Mouse (Mus musculus): Measurements from ENCODE around the gene Atg4b. TPM values are rescaled to one million over a fixed set of nuclear protein-coding genes. Genes with fewer than 3 reads are reported as not detected.
"Not testable (repeated sequence)": the region's sequence is repeated elsewhere in the genome, so short reads cannot be mapped to it uniquely, and the experiment has no call there.

Gene Atg4b
- polyA plus RNA-seq, 3 experiments from 2014 or later = 57.6 to 85.3 (median 63.8) TPM

DNA sequence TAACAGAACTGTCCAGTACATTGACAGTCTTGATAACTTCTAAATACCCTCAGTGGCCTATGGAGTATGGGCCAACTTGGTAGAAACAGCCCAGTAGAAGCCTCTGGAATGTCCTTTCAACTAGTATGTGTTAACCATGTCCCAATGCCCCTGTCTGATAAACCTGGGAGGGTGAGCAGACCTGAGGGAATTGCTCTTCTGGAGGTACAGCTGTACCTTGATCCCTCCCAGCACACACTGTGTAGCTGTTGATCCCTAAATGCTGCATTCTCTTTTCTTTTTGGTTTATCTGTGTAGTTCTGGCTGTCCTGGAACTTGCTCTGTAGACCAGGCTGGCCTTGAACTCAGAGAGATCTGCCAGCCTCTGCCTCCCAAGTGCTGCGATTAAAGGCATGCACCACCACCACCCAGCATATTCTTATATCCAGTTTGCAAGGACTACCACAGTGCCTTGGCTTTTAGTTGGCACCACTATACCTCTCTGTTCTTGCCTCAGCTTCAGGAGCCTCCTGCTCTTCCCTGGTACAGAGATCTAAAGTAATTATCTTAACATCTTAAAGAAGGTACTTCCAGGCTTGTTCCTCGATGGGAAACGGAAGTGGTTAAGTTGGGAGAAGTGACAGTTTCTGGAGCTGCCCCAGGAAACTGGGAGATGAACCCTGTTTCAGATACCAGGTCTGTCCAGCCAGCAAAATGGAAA, 72.6 kb downstream of the Atg4b start:
- no peak for ATAC-seq

DNA sequence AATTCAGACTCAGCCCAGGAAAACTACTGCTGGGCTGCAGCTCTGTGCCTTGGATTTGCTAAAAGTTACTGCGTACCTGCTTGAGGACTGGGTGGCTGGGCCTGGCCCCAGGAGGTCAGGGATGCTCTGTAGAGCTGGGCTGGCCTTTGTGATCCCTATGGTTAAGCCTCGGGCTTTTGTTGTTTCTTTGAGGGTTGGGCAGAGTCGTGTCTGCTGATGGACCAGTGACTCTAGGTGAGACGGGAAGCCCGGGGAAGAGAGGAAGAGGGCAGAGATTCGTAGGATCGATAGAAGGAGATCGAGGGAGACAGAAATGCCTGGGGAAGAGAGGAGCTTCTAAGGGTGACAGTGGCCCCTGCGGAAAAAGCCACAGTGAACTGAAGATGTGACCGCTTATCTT, 73.3 kb downstream of the Atg4b start, which contains the start of gene D2hgdh:
D2hgdh (plus strand) TSS at position 301 of the 400 bp plus-strand sequence.
- ATAC-seq = peak; percentile 14

DNA sequence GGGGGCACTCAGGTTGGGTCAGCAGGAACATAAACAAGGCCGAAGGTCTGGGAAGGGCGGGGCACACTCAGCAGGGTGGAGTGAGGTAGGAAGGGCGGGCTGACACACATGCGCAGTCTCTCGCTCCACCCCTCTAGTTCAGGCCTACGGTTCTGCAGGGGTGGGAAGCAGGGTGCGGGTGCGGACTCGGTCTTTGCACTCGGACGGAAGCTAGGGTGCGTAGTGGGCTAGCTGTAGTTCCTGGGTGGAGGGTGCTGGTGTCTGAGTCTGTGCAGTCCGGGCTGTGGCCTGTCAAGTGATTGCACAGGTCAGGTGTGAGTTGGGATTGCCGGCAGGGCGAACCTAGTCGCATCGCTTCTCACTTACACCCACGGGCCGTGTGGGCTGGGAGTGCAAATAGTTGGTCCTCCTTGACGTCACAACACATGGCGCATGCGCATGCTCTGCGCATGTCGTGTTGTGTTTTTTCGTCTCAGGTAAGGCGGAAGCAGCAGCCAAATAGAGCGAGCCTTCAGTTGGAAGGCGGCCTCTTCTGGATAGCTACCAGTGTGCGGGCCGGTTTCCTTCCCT, 73.9 kb downstream of the Atg4b start:
- peak; percentile 88 for ATAC-seq

DNA sequence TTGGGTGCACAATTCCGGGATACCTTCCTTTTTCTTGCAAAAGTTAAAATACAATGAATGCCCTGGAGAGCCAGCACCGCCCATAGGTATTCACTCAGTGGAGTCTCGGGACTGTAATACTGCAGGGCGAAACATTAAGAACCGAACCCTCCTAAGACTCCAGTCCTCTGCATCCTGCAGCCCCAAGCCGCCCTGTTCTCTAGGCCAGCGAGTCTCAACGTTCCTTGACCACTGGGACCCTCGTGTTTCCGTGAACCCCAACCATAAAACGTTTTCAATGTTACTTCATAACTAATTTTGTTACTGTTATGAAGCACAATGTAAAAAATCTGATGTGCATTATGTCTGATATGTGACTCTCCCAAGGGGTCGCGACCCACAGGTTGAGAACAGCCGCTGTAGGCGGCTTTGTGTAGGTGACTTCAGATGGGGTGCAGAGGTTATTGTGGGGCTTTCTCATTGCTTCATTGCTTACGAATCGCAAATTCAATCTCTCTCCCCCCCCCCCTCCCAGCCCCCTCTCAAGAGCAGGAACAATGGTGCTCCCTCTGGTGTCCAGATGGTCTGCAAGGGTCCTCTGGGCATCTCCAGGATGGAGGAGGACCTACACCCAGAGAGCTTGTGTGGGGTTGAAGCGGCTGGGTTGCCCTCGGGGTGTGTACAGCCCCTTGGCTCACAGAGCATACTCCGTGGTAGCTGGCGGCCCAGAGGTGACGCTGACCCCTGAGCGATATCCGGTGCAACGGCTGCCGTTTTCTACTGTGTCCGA, 74.7 kb downstream of the Atg4b start:
- peak; percentile 4 for ATAC-seq

DNA sequence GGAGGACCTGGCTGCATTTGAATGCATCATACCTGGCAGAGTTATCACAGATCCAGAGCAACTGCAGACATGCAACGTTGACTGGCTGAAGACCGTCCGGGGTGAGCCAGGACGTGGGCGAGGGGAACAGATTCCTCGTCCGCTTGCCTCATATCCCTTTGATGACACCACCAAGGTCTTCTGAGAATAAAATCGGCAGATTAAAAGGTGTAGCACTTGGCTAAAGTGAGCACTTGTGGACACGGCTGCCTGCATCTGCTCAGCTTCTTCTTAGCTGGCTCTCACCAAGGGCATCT, 75.2 kb downstream of the Atg4b start:
- ATAC-seq = no peak

DNA sequence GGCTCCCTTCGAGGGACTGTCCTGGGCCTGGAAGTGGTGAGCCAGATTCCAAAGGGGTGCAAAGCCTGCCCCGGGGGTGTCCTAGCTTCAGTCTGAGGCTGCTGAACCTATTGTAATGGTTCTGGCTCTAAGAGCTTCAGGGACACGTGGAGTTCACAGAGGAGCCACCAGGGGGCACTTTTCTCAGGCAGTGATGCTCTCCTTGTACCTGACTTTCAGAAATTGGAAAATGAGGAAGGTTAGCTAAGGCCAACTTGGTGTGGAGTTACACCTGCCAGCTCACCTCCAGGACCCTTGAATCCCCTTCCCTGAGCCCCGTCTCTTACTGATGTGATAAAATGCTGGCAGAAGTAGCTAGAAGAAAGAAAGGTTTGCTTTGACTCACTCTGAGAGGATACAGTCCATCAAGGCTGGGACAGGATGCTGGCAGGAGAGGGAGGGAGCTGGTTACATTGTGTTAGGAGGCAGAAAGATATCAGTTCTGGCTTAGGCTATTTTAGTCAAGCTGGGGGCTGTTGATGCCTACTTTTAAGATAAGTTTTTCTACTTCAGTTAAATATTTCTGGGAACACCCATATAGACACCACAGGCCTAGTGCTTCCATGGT, 81.6 kb downstream of the Atg4b start:
- peak; percentile 75 for ATAC-seq

DNA sequence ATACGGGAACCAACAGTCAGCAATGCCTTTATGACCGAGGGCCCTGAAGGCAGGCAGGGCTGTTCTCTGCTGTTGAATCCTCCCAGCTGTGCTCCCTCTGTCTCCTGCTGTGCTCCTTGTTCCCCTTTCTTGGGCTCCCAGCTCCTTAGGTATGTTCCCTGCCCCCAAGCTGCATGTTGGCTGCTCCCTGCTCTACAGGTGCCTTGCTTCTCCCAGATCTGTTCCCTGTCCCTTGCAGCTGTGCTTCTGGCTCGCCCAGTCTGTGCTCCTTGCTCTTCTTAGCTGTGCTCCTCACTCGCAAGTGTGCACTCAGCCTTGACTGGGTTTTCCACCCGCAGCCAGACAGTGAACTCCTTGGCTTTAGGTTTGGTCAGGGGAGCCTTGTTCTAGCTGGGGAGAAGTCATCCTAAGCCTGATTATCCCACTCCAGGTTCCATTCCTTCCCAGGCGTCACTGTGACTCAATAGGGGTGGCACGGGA, 83.4 kb downstream of the Atg4b start:
- ATAC-seq = no peak

DNA sequence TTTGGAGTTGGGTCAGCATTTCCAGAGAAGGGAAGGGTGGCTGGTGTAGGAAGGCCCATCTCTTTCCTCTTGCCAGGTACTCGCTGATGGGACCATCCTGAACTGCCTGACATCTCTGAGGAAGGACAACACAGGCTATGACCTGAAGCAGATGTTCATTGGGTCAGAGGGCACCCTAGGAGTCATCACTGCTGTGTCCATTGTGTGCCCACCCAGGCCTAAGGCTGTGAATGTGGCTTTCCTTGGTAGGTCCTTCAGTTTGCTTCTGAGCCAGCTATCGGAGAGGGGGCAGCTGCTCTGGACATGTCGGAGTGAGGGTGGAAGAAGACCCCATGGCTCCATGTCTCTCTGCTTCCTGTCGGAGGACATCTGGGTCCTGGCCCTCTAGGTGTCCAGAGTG, 83.9 kb downstream of the Atg4b start:
- no peak for ATAC-seq

DNA sequence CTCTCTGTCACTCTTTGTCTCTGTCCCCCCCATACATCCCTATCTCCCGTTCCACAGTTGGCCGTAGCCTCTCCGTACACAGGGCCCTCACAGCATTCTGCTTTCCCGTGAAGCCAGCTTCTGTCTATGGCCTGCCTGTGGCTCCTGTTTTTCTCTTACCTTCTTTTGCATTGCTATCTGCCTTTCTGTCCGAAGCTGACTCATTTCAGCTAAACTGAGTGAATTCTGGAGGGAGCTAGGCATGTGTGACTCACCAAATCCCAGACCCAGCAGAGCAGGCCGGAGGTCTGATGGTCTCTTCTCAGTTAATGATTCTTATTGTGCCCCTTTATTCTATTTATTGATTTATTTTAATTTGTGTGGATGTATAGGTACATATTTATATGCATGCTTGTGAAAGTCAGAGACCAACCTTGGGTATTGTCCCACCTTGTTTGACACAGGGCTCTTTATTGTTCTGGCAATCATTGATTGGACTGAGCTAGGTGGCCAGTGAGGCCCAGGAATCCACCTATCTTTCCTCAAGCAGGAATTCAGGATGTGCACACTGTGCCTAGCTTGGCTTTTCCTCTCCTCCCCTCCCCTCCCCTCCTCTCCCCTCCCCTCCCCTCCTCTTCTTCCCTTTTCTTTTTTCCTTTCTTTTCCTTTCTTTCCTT, 84.7 kb downstream of the Atg4b start:
- ATAC-seq = no peak

DNA sequence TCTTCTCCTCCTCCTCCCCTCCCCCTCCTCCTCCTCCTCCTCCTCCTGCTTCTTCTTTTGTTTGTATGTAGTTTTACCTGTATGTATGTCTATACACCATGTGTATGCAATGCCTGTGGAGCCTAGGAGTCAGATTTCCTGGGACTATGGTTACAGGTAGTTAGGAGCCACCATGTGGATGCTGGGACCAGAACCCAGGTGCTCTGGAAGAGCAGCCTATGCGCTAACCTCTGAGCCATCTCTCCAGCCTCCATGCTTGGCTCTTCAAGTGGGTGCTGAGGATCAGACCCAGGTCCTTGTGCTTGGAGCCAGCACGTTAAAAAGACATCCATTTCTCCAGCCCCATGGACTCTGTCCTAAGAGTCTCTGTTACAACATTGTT, 85.2 kb downstream of the Atg4b start:
- ATAC-seq = no peak

DNA sequence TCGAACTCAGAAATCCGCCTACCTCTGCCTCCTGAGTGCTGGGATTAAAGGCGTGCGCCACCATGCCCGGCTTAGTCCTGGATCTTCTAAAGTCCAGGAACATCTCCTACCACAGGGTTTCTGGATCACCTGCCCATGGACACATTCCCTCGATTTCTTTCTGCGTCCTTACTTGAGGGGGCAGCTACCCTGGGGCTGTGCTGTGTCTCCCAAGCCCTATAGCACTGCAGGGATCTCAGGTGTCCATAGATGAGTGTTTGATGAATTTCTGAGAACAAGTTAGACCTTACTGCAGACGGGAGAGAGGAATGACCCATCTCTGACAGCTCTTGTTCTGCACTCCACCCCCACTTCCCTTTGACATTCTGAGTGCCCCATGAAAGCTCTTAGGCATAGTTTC, 86.0 kb downstream of the Atg4b start:
- no peak for ATAC-seq

DNA sequence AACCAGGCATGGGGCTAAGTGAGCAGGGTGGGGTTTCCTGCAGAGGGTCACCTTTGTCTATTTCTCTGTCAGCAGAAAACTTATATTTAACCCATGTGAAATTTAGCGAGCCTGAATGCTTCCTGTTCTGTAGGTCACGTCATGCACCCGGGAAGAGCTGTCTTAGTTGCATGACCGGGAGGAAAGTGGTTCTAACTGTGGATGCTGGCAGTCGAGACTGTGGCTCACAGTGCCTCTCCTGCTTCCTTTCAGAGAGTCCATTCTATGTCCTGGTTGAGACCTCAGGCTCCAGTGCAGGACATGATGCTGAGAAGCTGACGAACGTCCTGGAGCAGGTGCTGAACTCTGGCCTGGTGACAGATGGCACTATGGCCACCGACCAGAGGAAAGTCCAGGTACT, 87.3 kb downstream of the Atg4b start:
- ATAC-seq = not testable (repeated sequence)

Other genes with a start within 250 kb of the Atg4b start
- gene Farp2, start 239.4 kb upstream of the Atg4b start, polyA plus RNA-seq (2017; shearing (Covaris generic)) = 1 to 10 TPM in 1 of 3 experiments, under 1 TPM in 2; 0.71 to 2.2 (median 0.73) TPM
- gene Stk25, start 92.8 kb upstream of the Atg4b start, polyA plus RNA-seq (2017; shearing (Covaris generic)) = 10 to 100 TPM; 30.5 to 33.7 (median 32.4) TPM
- gene Bok, start 65.8 kb upstream of the Atg4b start, polyA plus RNA-seq (2017; shearing (Covaris generic)) = not detected
- 10 to 100 TPM; 13.8 to 21.0 (median 19.3) TPM for gene Thap4, start 3.4 kb downstream of the Atg4b start, polyA plus RNA-seq (2017; shearing (Covaris generic))
- 100 to 1,000 TPM; 113 to 143 (median 119) TPM for gene Dtymk, start 50.4 kb downstream of the Atg4b start, polyA plus RNA-seq (2017; shearing (Covaris generic))
- gene Ing5, start 52.5 kb downstream of the Atg4b start, polyA plus RNA-seq (2017; shearing (Covaris generic)) = 10 to 100 TPM; 20.3 to 26.9 (median 22.1) TPM
- gene D2hgdh, start 73.4 kb downstream of the Atg4b start, polyA plus RNA-seq (2017; shearing (Covaris generic)) = 10 to 100 TPM; 17.0 to 22.7 (median 19.8) TPM
- gene Gal3st2, start 109.8 kb downstream of the Atg4b start, polyA plus RNA-seq (2017; shearing (Covaris generic)) = not detected
- gene Gal3st2b, start 166.8 kb downstream of the Atg4b start, polyA plus RNA-seq (2017; shearing (Covaris generic)) = not detected
- gene Gal3st2c, start 239.0 kb downstream of the Atg4b start, polyA plus RNA-seq (2017; shearing (Covaris generic)) = under 1 TPM in 2 of 3 experiments, not detected in 1; 0.04 to 0.08 TPM

Measured in inflammation-experienced regulatory T-cells, adult 6 months (primary cell).